Mouse (Mus musculus) neural tube, embryonic 13.5 days (tissue): ENCODE results near the gene Adra1d. TPM values are rescaled to one million over a fixed set of nuclear protein-coding genes. Genes with fewer than 3 reads are reported as not detected.
A peak's percentile ranks its signal among the peaks of the same experiment; 100 is the strongest.

Experiments
- ATAC-seq: fragments of 200-750 bp; cut with Nextera tagmentation; 2 replicates; pipeline ENCODE4 v1.8.0; 2017; ENCODE audit warnings: low read depth, mild to moderate bottlenecking, moderate TSS enrichment, moderate library complexity
- H3K27ac ChIP-seq: fragments of 300-500 bp; sonication (generic); replicated peaks from 2 replicates; pipeline ENCODE4 v1.5.1; 2015; ENCODE audit warnings: moderate library complexity, mild to moderate bottlenecking, inconsistent platforms
- H3K27me3 ChIP-seq: fragments of 300-500 bp; sonication (generic); 2 replicates; pipeline ENCODE4 v1.6.1; 2015; ENCODE audit warnings: mild to moderate bottlenecking, inconsistent platforms
- H3K36me3 ChIP-seq: fragments of 300-500 bp; sonication (generic); 2 replicates; pipeline ENCODE4 v1.6.1; 2015; ENCODE audit warnings: mild to moderate bottlenecking, inconsistent platforms
- H3K4me1 ChIP-seq: fragments of 300-500 bp; sonication (generic); replicated peaks from 2 replicates; pipeline ENCODE4 v1.6.1; 2015; ENCODE audit warnings: inconsistent platforms
- H3K4me2 ChIP-seq: fragments of 300-500 bp; sonication (generic); 2 replicates; pipeline ENCODE4 v1.6.1; 2015; ENCODE audit warnings: inconsistent platforms, mild to moderate bottlenecking, moderate library complexity
- H3K4me3 ChIP-seq: fragments of 300-500 bp; sonication (generic); 2 replicates; pipeline ENCODE4 v1.5.1; 2015; ENCODE audit warnings: mild to moderate bottlenecking, inconsistent platforms
- H3K9ac ChIP-seq: fragments of 300-500 bp; sonication (generic); 2 replicates; pipeline ENCODE4 v1.6.1; 2015; ENCODE audit warnings: moderate library complexity, mild to moderate bottlenecking, inconsistent platforms
- H3K9me3 ChIP-seq: fragments of 300-500 bp; sonication (generic); 2 replicates; pipeline ENCODE4 v1.6.1; 2016; ENCODE audit warnings: inconsistent platforms
- WGBS: fragments of 180-500 bp; shearing (Covaris S2); methylation state at CpG from one replicate; pipeline ENCODE4 v1.1.7; 2015; 5-methylcytosine and 5-hydroxymethylcytosine counted together
- polyA plus RNA-seq: library from polyadenylated mRNA; unstranded; fragments of >200 nt; fragmentation: Nextera tagmentation; extraction: Ambion mirVana; gene quantifications from 2 replicates; pipeline ENCODE4 v1.2.1, GENCODE M21; 2015

Adra1d gene
- polyA plus RNA-seq, 1 experiment from 2014 or later, result 0.27 TPM

DNA sequence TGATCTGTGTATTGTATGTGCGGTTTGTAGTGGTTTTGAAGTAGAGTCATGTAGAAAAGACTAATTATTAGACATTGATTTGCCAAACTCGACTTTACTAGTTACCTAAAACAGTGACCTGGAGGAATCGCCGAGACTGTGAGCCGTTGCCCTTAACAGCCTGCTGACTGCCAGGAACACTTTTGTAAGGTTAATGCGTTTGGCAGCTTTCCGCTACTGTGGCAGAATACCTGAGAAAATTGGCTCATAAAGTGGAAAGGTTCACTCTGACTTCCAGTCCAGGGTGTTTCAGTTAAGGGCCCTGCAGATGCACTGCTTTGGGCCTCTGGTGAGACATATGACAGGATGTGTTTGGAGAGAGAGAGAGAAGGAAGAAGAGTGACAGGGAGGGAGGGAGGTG is 30.8 kb downstream of the Adra1d start:
- ATAC-seq, result no peak
- H3K4me1 ChIP-seq, result no peaks in the 10 kb centered on the region
- no peak overlapping the region for H3K9ac ChIP-seq
- no peak overlapping the region for H3K4me3 ChIP-seq
- no peak overlapping the region for H3K27ac ChIP-seq
- H3K9me3 ChIP-seq, result no peaks in the 10 kb centered on the region
- no peaks in the 10 kb centered on the region for H3K27me3 ChIP-seq
- H3K4me2 ChIP-seq, result no peak overlapping the region
- H3K36me3 ChIP-seq, result peaks cover 7% of the 10 kb centered on the region; the same call in 1 of the 2 replicates
- WGBS, result 87% methylated on average over 7 of the region's 7 CpGs

DNA sequence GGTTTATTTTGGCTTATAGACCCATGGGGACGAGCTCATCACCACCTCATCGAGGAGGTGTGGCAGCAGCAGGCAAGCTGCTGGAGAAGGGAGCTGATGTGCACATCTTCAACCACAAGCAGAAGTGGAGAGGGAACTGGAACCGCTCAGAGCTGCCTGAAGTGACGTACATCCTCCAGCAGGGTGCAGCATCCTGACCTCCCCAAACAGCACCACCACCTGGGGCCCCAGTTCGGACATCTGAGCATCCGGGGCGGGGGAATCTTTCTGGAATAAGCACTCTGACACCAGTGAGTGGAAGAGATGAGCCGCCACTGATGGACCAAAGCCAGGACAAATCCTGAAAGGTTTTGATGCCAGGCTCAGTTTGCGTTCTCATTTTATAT is 31.5 kb downstream of the Adra1d start:
- 21% methylated on average over 9 of the region's 9 CpGs for WGBS
- H3K27me3 ChIP-seq, result no peaks in the 10 kb centered on the region
- H3K9me3 ChIP-seq, result no peaks in the 10 kb centered on the region
- H3K27ac ChIP-seq, result no peak overlapping the region
- no peaks in the 10 kb centered on the region for H3K4me1 ChIP-seq
- H3K4me2 ChIP-seq, result no peak overlapping the region
- 0 out of 2 replicates have a peak, but pooled peaks have one; percentile 42 for ATAC-seq
- H3K4me3 ChIP-seq, result no peak overlapping the region
- peaks cover 11% of the 10 kb centered on the region; the same call in 1 of the 2 replicates for H3K36me3 ChIP-seq
- no peak overlapping the region for H3K9ac ChIP-seq

DNA sequence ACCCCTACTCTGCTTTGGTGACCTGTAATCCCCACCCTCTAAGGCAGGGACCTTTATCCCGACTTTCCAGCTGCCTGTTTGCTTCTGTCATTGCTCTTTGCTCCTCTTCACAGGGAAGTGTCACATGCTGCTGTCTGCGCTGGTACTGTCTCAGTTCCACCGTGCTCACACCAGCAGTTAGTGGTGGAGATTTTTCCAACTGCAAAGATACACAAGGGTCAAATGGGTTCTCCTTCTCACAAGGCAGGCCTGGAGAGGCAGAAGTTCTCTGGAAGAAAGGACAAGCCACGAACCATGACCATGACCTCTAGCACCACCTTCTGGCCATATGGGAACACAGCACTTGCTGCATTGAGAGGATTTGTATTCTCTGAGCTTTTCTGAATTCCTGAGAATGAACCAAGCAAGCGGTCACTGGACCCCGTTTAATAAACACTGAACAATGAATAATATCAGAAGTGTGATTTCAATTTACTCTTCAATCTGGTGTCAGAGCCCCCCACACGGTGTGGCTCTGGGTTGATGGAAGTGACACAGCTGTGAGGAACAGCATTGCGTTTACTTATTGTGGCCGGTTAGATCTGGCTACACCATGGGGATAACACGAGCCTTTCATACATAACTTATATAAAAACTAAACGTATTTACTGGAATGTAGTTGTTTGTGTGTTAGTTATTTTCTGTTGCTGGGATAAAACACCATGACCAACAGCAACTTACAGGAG is 32.0 kb downstream of the Adra1d start:
- no peaks in the 10 kb centered on the region for H3K4me1 ChIP-seq
- no peak overlapping the region for H3K9ac ChIP-seq
- H3K4me3 ChIP-seq, result no peak overlapping the region
- ATAC-seq, result peak; percentile 41; the same call in 1 of the 2 replicates
- H3K27me3 ChIP-seq, result no peaks in the 10 kb centered on the region
- H3K27ac ChIP-seq, result no peak overlapping the region
- 41% methylated on average over 11 of the region's 11 CpGs for WGBS
- H3K9me3 ChIP-seq, result no peaks in the 10 kb centered on the region
- H3K4me2 ChIP-seq, result no peak overlapping the region
- peaks cover 16% of the 10 kb centered on the region; the same call in 1 of the 2 replicates for H3K36me3 ChIP-seq

DNA sequence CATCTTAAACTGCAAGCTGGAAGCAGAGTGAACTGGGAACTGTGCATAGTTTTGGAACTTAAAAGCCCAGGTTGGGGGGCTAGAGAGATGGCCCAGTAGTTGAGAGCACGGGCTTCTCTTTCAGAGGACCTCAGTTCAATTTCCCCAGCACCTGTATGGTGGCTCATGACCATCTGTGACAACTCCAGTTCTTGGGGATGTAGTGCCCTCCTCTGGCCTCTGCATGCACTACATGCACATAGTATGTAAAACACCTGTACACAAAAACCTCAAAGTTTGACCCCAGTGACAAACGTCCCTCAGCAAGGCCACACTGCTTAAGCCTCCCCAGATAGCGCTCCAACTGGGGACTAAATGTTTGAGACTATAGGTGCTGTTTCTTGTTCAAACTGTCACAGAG is 35.0 kb downstream of the Adra1d start:
- ATAC-seq, result no peak
- Histone ChIP-seq H3K27ac (no peak overlapping the region), H3K27me3 (no peaks in the 10 kb centered on the region), H3K4me2 (no peak overlapping the region), H3K4me1 (no peaks in the 10 kb centered on the region), H3K9me3 (no peaks in the 10 kb centered on the region), H3K9ac (no peak overlapping the region), H3K4me3 (no peak overlapping the region), H3K36me3 (peaks cover 32% of the 10 kb centered on the region)
- 49% methylated on average over 3 of the region's 3 CpGs for WGBS

DNA sequence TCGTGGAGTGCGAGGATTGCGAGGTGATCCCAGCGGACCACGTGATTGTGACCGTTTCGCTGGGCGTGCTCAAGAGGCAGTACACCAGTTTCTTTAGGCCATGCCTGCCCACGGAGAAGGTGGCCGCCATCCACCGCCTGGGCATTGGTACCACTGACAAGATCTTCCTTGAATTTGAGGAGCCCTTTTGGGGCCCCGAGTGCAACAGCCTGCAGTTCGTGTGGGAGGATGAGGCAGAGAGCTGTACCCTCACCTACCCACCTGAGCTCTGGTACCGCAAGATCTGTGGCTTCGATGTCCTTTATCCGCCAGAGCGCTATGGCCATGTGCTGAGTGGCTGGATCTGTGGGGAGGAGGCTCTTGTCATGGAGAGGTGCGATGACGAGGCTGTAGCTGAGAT is 41.3 kb downstream of the Adra1d start:
- no peaks in the 10 kb centered on the region for H3K9me3 ChIP-seq
- ATAC-seq, result no peak
- peaks cover 47% of the 10 kb centered on the region for H3K36me3 ChIP-seq
- no peak overlapping the region for H3K27ac ChIP-seq
- H3K9ac ChIP-seq, result no peak overlapping the region
- WGBS, result 94% methylated on average over 19 of the region's 19 CpGs
- H3K4me3 ChIP-seq, result no peak overlapping the region
- no peaks in the 10 kb centered on the region for H3K27me3 ChIP-seq
- no peak overlapping the region for H3K4me2 ChIP-seq
- H3K4me1 ChIP-seq, result no peaks in the 10 kb centered on the region

DNA sequence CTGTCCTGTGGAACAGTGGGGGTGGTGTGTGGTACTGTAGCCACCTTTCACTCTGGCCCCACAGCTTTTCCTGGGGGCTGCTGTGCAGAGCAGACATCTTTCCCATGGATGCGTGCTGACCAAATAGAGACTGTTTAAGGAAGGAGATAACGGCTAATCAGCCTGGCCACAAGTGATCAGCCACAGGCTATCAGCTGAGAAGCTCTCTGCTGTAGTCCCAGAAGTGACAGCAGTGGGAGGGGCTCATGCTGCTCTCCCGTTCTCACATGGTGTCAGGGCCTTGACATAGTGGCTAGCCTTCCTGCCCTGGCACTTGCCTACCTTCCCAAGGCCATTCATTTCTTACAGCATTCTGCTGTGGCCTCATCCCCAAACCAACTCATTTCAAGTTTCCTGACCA is 43.3 kb downstream of the Adra1d start:
- H3K9ac ChIP-seq, result no peak overlapping the region
- H3K27me3 ChIP-seq, result no peaks in the 10 kb centered on the region
- no peaks in the 10 kb centered on the region for H3K9me3 ChIP-seq
- H3K4me3 ChIP-seq, result no peak overlapping the region
- H3K4me1 ChIP-seq, result no peaks in the 10 kb centered on the region
- 69% methylated on average over 3 of the region's 3 CpGs for WGBS
- no peak overlapping the region for H3K27ac ChIP-seq
- no peak overlapping the region for H3K4me2 ChIP-seq
- H3K36me3 ChIP-seq, result peaks cover 30% of the 10 kb centered on the region
- ATAC-seq, result no peak

DNA sequence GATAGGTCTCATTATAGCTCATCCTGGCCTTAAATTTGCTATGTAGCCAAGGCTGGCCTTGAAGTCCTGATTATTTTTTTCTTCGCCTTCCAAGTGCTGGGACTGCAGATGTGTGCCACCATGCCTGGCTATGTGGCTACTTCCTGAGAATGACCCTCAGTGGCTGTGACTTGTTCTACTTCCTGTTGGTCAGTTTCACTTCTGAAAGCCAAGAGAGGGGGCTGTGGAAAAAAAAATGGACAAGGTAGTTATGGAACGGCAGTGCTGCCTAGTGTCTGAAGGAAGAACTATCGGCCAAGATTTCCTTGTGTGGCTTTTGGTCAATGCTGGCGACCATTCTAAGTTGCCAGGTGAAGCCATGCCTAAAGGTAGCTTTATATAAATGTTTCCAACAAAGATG is 44.5 kb downstream of the Adra1d start:
- Histone ChIP-seq H3K9me3 (no peaks in the 10 kb centered on the region), H3K4me2 (no peak overlapping the region), H3K36me3 (peaks cover 26% of the 10 kb centered on the region), H3K27ac (no peak overlapping the region), H3K27me3 (no peaks in the 10 kb centered on the region), H3K4me3 (no peak overlapping the region), H3K4me1 (no peaks in the 10 kb centered on the region), H3K9ac (no peak overlapping the region)
- WGBS, result 92% methylated on average over 4 of the region's 4 CpGs
- no peak for ATAC-seq

DNA sequence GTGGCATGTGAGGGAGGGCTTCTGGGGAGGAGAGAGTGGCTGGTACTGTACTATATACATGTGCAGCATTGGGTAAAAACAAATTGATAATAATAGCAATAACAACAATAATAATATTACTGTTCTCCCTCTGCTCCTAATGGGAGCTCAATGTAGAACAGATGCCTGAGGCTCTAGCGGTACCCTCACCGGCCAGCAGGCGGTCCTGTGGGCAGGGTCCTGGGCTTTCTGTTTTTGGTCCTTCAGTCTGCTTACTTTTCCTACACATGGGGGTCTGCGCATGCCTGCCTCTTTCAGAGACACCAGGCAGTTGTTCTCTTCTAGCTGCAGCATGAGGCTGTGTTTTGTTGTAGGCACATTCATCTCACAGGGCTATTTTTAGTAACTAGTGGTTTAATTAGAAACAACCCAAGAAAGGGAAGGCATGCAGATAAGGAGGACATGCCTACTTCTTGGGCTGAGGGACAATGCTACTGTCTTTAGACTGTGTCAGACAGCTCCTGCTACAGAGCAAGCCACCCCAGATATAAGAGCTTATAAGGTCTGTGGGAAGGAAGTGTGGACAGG is 47.9 kb downstream of the Adra1d start:
- Histone ChIP-seq H3K4me2 (no peak overlapping the region), H3K9ac (no peak overlapping the region), H3K27ac (no peak overlapping the region), H3K4me3 (no peak overlapping the region), H3K36me3 (peaks cover 10% of the 10 kb centered on the region; the same call in 1 of the 2 replicates), H3K27me3 (no peaks in the 10 kb centered on the region), H3K9me3 (no peaks in the 10 kb centered on the region), H3K4me1 (peaks cover 15% of the 10 kb centered on the region)
- no peak for ATAC-seq
- WGBS, result 92% methylated on average over 4 of the region's 4 CpGs

DNA sequence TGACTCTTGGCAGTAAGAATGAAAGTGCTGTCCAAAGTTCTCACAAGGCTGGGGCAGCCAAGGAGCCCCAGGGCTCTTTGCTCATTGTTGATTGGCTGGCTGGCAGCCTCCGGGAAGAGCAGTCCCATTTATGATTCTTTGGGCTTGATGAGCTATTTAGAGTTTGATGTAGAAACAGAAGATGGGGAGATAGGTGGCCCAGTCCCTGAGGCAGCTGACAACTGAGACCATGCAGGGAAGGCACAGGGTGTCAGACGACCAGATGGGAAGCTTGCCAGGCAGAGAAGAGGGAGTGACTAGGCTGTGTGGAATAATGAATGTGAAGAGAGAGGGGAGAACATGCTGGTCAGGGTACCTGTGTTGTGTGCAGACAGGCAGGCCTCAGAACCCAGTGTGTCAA is 48.6 kb downstream of the Adra1d start:
- WGBS, result 38% methylated on average over 2 of the region's 2 CpGs

DNA sequence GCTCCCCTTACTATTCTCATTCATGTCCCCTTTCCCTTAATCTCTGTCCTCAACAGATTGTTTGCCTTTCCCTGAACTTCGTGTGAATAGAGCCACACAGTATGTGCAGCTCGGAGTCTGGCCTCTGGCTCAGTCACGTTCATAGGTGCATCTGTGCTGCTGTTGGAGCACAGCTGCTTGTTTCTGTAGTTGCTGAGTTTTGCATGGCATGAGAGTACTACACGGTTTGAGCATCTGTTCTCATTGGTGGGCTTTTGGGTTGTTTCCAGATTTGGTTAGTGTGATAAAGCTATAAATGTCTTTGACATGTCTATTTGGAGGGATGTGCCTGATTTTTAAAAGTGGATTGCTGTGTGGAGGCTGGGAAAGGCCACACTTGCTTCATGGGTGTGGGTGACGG is 51.6 kb downstream of the Adra1d start:
- Histone ChIP-seq H3K4me2 (no peak overlapping the region), H3K9me3 (no peaks in the 10 kb centered on the region), H3K9ac (no peak overlapping the region), H3K4me1 (peaks cover 48% of the 10 kb centered on the region), H3K4me3 (no peak overlapping the region), H3K27ac (no peak overlapping the region), H3K36me3 (peaks cover 3% of the 10 kb centered on the region; the same call in 1 of the 2 replicates), H3K27me3 (no peaks in the 10 kb centered on the region)
- WGBS, result 76% methylated on average over 5 of the region's 5 CpGs
- no peak for ATAC-seq

More for the DNA sequence above, 48.6 kb downstream of the Adra1d start:
- Histone ChIP-seq H3K36me3 (peaks cover 10% of the 10 kb centered on the region; the same call in 1 of the 2 replicates), H3K27me3 (no peaks in the 10 kb centered on the region), H3K27ac (no peak overlapping the region), H3K9ac (no peak overlapping the region), H3K9me3 (no peaks in the 10 kb centered on the region), H3K4me2 (no peak overlapping the region), H3K4me1 (peaks cover 21% of the 10 kb centered on the region), H3K4me3 (no peak overlapping the region)
- no peak for ATAC-seq

DNA sequence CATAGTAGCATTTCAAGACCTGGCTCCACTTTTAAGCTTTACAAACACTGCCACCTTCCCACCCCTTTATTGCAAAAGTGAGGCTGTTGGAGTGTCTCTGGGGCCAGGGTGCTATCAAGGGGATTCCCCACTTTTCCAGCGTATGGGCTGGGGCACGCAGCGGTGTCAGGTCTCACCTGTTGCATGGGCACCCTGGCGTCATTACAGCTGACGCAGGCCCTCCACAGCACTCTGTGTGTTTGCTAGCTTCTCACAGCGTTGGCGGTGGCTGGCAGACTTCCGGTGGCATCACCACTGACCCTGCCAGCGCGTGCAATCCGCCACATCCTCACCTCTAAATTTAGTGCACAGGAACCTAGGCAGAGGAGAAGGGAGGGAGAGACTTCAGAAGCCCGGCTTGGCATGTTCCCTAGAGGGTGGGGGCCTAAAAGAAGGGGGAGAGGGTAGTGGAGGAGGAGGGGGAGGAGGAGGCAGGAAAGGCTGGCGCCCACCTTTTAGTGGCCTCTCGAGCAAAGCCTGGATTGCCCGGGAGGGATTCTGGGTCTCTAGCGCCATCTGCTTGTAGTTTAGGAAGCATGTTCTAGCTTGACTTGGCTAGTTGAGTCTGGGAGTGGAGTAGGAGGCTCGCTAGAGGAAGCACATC is 52.3 kb downstream of the Adra1d start:
- 19% methylated on average over 17 of the region's 17 CpGs for WGBS
- Histone ChIP-seq H3K4me2 (peak overlapping the region; percentile 53), H3K36me3 (peaks cover 3% of the 10 kb centered on the region; the same call in 1 of the 2 replicates), H3K27me3 (no peaks in the 10 kb centered on the region), H3K4me3 (peak overlapping the region; percentile 20), H3K9me3 (no peaks in the 10 kb centered on the region), H3K4me1 (peaks cover 54% of the 10 kb centered on the region), H3K27ac (no peak overlapping the region), H3K9ac (peak overlapping the region; percentile 53; the same call in 1 of the 2 replicates)
- ATAC-seq, result peak; percentile 54

DNA sequence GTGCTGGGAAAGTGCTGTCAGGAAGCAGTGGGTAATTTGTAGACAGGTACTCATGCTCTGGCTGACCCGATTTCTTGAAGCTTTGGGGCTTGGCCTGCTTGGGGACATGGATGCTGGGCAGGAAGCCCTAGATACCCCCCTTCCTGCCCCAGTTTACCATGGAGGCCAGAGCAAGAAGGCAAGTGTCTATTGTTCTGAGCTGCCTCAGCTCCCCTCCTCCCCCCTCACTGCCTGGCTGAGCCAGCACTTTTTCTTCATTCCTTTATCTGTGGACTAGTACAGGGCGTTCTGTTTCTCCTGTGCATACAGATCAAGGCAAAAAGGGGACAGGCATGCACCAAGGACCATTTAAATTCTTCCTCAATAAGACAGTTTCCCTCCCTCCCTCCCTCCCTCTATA is 53.6 kb downstream of the Adra1d start:
- ATAC-seq, result no peak
- Histone ChIP-seq H3K27me3 (no peaks in the 10 kb centered on the region), H3K36me3 (peaks cover 3% of the 10 kb centered on the region; the same call in 1 of the 2 replicates), H3K4me3 (no peak overlapping the region), H3K4me2 (no peak overlapping the region), H3K9me3 (no peaks in the 10 kb centered on the region), H3K9ac (no peak overlapping the region), H3K4me1 (peaks cover 54% of the 10 kb centered on the region), H3K27ac (no peak overlapping the region)
- WGBS, result 58% methylated on average over 2 of the region's 2 CpGs
